Mouse (Mus musculus) embryonic fibroblast, embryonic 13.5 days (primary cell): Measurements from ENCODE around the gene Mroh3. TPM values are rescaled to one million over a fixed set of nuclear protein-coding genes. Genes with fewer than 3 reads are reported as not detected.
A peak's percentile ranks its signal among the peaks of the same experiment; 100 is the strongest.

Experiments used
- H3K27ac ChIP-seq: 2 replicates; pipeline ENCODE4 v1.5.1; 2012; ENCODE audit warnings: low read length, control low read depth, inconsistent platforms; ENCODE audit not compliant: insufficient read depth
- H3K4me1 ChIP-seq: 2 replicates; pipeline ENCODE4 v1.6.1; 2011; ENCODE audit warnings: low read length; ENCODE audit not compliant: control insufficient read depth, insufficient read depth
- H3K4me3 ChIP-seq: 2 replicates; pipeline ENCODE4 v1.5.1; 2011; ENCODE audit warnings: mild to moderate bottlenecking, control low read depth, low read length; ENCODE audit not compliant: insufficient read depth
- CTCF ChIP-seq: IDR thresholded peaks from 2 replicates; pipeline ENCODE4 v1.5.1; 2011; ENCODE audit warnings: mild to moderate bottlenecking, control low read depth, low read length, moderate library complexity, borderline replicate concordance; ENCODE audit not compliant: insufficient read depth
- POLR2A ChIP-seq: IDR thresholded peaks from 2 replicates; pipeline ENCODE4 v1.6.1; 2011; ENCODE audit warnings: low read depth, mild to moderate bottlenecking, control low read depth, low read length, moderate library complexity
- polyA plus RNA-seq: library from polyadenylated mRNA; stranded (reverse); fragments of >200 nt; gene quantifications from 2 replicates; pipeline ENCODE4 v1.2.4, GENCODE M21; 2011; ENCODE audit warnings: low read depth; ENCODE audit not compliant: missing spikeins, insufficient read length

Gene Mroh3
- polyA plus RNA-seq, 1 experiment: 1.2 TPM

GRCm38 (mm10) chr1:136190033-136190432, 22.6 kb downstream of the Mroh3 start:
- no peak overlapping the region for H3K4me3 ChIP-seq
- TF ChIP-seq CTCF (no peak), POLR2A (no peak)
- H3K4me1 ChIP-seq: no peaks in the 10 kb centered on the region
- no peak overlapping the region for H3K27ac ChIP-seq

DNA sequence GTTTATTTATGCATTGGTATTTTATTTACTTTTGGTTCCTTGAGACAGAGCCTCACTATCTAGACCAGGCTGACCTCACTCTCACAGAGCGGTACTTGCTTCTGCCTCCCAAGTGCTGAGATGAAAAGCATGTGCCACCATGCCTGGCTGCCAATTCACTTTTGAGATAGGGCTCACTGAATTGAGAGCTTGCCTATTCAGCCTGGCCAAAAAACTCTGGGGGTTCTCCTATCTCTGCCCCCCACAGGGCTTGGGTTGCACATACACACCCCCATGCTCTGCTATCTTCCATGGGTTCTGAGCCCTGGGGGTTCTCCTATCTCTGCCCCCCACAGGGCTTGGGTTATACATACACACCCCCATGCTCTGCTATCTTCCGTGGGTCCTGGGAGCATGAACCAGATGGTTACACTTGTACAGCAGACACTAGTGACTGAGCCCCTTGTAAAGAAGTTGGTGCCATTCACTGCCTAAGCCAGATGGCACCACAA, 33.1 kb downstream of the Mroh3 start:
- H3K27ac ChIP-seq: no peak overlapping the region
- H3K4me1 ChIP-seq: no peaks in the 10 kb centered on the region
- no peak overlapping the region for H3K4me3 ChIP-seq

DNA sequence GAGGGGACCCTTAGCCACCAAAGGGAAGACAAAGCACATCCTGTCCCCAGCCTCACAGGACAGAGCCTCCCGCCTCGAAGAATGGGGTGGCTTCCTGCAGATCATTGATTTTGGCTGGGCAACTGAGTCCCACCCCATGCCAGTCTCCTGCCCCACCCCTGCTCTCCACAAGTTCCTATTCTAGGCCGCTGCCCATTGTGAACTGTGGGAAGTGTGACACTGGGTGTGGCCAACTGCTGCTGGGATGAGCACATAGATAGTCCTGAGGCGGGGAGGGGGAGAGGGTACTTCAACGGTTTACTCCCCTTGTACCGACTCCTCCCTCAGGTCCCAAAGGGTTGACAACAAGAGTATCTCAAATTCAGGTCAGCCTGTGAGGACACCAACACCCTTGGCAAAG, 33.9 kb downstream of the Mroh3 start:
- Histone ChIP-seq H3K4me3 (no peak overlapping the region), H3K4me1 (no peaks in the 10 kb centered on the region), H3K27ac (no peak overlapping the region)
- TF ChIP-seq CTCF (no peak), POLR2A (no peak)

More for the DNA sequence above, 33.1 kb downstream of the Mroh3 start:
- TF ChIP-seq CTCF (no peak), POLR2A (no peak)

GRCm38 (mm10) chr1:136177085-136177484, 35.5 kb downstream of the Mroh3 start:
- no peak overlapping the region for H3K4me3 ChIP-seq
- H3K27ac ChIP-seq: no peak overlapping the region
- H3K4me1 ChIP-seq: no peaks in the 10 kb centered on the region
- TF ChIP-seq POLR2A (no peak), CTCF (no peak)

DNA sequence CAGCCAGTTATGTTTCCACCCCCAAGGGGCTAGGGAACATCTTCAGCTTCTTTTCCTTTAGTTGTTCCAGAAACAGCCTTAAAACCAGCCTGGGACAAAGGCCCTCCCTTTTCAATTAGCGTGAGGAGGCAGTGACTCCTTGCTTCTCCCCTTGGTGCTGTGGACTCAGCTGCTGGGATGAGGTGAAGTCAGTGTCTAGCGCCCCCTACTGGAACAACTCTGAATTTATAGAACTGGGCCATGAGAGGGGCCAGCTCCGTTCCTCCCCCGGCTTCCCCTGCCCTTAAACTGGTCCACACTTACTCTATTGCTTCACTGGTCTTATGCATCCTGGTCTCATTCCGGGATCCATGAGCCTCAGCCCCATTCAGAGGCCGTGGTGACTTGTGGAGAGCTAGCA, 37.4 kb downstream of the Mroh3 start:
- TF ChIP-seq POLR2A (no peak), CTCF (peak; percentile 56; the same call in 1 of the 2 replicates)
- Histone ChIP-seq H3K4me3 (no peak overlapping the region), H3K4me1 (no peaks in the 10 kb centered on the region), H3K27ac (no peak overlapping the region)

DNA sequence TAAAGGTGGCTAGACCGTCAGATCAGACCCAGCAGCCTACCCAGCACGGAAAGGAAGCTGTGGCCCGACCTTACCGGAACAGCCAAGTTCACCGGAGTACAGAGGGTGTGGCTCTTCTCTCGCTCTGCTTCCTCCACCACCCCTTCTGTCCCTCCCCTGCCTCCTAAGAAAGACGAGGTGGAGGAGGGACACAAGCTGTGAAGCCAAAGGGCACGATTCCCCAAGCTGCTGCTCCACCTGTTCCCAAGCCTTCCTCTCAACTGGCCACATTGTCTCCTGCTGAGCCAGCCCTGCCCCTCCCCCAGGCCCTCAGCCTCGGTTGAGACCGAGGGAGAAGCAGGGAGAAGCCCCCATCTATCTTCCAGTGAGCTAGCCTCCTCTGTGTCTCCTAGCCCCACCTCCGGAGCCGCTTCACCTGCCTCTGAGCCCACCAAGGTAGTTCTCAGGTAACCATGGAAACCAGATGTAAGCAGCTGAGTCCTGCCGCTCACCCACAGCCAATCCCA, 38.5 kb downstream of the Mroh3 start:
- Histone ChIP-seq H3K4me3 (no peak overlapping the region), H3K27ac (no peak overlapping the region), H3K4me1 (no peaks in the 10 kb centered on the region)
- TF ChIP-seq CTCF (no peak), POLR2A (no peak)

GRCm38 (mm10) chr1:136172696-136173095, 39.9 kb downstream of the Mroh3 start:
- no peak overlapping the region for H3K27ac ChIP-seq
- no peak overlapping the region for H3K4me3 ChIP-seq
- no peak for TF ChIP-seq POLR2A
- TF ChIP-seq CTCF: no peak
- no peaks in the 10 kb centered on the region for H3K4me1 ChIP-seq

- H3K4me1 ChIP-seq: no peaks in the 10 kb centered on the region
- H3K27ac ChIP-seq: no peak overlapping the region
- no peak overlapping the region for H3K4me3 ChIP-seq
- TF ChIP-seq POLR2A (no peak), CTCF (peak; percentile 84; the same call in 1 of the 2 replicates)
Measured at GRCm38 (mm10) chr1:136170109-136170508, 42.5 kb downstream of the Mroh3 start.

DNA sequence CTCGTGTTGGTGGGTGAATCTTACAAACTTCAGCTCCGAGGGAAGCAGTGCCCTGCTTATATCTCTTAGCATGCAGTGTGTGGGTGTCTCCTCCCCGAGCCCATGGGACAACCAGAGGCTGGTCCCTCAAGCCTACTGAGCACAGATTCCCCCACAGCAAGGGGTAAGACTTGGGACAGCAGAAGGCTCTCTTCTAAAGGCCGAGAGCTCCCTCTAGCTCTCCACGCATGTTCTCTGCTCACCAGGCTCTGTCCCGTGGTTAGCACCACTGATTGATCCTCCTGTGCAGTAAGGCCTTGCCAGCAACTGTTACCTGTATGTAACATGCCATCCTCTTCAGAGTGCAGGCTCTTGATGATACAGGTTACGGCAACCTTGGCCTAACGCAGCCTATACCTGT, 45.0 kb downstream of the Mroh3 start:
- TF ChIP-seq CTCF: peak; percentile 50; the same call in 1 of the 2 replicates
- TF ChIP-seq POLR2A: no peak
- Histone ChIP-seq H3K4me1 (no peaks in the 10 kb centered on the region), H3K4me3 (no peak overlapping the region), H3K27ac (no peak overlapping the region)

GRCm38 (mm10) chr1:136165436-136165835, 47.2 kb downstream of the Mroh3 start:
- TF ChIP-seq POLR2A (no peak), CTCF (no peak)
- Histone ChIP-seq H3K4me1 (no peaks in the 10 kb centered on the region), H3K27ac (no peak overlapping the region), H3K4me3 (no peak overlapping the region)

- TF ChIP-seq CTCF (no peak), POLR2A (no peak)
- Histone ChIP-seq H3K4me1 (no peaks in the 10 kb centered on the region), H3K4me3 (no peak overlapping the region), H3K27ac (no peak overlapping the region)
Measured at GRCm38 (mm10) chr1:136161333-136161921, 51.2 kb downstream of the Mroh3 start.
